Mouse (Mus musculus) urinary bladder, postnatal 36 days (tissue): Measurements from ENCODE around the gene Olfr1417.
"Not testable (repeated sequence)": the region's sequence is repeated elsewhere in the genome, so short reads cannot be mapped to it uniquely, and the experiment has no call there.

ENCODE experiments used
- DNase-seq, 2 experiments: peaks; one replicate each; pipeline ENCODE4 v3.0.0; 2022; ENCODE audit warnings: low spot score in 2 of 2, mixed read lengths in 1 of 2

Gene Olfr1417

DNA sequence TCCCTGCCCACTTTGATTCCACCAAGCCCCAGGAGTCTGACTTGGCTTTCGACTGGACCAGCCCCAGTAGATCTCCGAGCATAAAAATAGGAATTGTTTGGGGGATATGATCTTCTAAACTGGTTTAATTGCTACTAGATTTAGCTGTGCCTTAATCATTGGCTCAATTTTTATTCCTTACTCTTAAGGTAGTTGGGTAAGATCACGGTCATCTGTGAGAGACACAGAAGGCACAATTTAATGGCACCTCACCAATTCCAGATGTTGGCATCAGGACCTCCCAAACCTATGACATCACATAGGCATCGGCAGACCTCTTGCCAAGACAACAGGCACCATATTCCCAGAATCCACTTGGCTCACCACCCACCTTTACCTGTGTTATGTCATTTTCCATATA is at the start of gene Olfr1417:
TSS of gene Olfr1417 (minus strand) at position 101 of the 400 bp plus-strand sequence.
- DNase-seq = no peak

GRCm38 (mm10) chr19:11886265-11886664 is 47.2 kb upstream of the Olfr1417 start, which contains the start of gene Olfr1420:
Gene Olfr1420 (plus strand): TSS chr19:11886565.
- no peak for DNase-seq

DNA sequence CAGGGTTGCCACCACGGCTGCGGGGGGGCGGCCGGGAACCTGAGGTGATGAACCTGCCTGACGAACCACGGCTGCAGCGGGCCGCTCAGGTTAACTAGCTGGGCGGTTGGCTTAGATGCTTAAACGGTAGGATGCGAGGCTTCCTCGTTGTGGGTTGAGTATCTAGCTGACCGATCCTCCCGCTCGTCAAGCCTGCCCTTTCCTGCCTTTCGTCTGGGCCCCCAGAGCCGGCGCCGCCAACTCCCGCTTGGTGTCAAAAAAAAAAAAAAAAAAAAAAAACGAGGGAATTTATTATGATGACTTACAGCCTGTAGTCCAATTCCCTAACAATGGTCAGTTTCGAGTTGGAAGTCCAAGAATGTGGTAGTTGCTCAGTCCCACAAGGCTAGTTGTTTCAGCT is 39.4 kb upstream of the Olfr1417 start:
- not testable (repeated sequence) for DNase-seq

GRCm38 (mm10) chr19:11875006-11875405 is 36.0 kb upstream of the Olfr1417 start, which contains the start of gene Olfr1419:
Gene Olfr1419 (minus strand): TSS chr19:11875106.
- DNase-seq = no peak

GRCm38 (mm10) chr19:11867837-11868236 is 28.8 kb upstream of the Olfr1417 start:
- DNase-seq = no peak

DNA sequence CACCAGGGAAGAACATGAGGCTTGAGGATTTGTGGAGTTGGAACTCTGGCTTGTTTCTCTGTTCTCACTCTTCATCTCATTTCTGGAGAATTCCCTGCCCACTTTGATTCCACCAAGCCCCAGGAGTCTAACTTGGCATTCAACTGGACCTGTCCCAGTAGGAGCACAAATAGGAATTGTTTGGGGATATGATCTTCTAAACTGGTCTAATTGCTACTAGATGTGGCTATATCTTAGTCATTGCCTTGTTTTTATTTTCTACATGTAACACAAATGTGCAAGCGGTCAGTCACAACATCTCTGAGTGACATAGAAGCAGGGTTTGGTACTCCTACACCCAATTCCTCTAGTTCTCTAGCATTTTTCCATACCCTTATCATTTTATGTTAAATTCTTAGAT is 21.9 kb upstream of the Olfr1417 start, which contains the start of gene Olfr1418:
TSS of gene Olfr1418 (minus strand) at position 101 of the 400 bp plus-strand sequence.
- no peak for DNase-seq

- DNase-seq = no peak
These were observed 17.5 kb upstream of the Olfr1417 start for GRCm38 (mm10) chr19:11856506-11856905.

DNA sequence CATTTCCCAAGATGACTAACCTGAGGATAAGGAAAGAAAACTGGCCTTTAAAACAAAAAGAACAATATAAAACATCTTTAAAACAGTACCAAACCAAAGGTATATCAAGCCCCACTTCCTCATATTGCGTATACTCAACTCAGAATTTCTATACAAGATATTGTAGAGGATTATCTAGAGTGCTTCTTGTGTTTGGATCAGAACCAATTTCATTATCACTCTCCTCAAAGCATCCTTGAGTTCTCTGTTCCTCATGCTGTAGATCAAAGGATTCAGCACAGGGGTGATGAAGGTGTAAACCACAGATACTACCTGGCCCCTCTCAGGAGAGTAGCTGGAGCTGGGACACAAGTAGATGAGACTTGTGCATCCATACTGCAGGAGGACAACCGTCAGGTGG is 15.8 kb upstream of the Olfr1417 start:
- no peak for DNase-seq

- no peak for DNase-seq
These were observed 13.6 kb upstream of the Olfr1417 start for GRCm38 (mm10) chr19:11852652-11853051.

GRCm38 (mm10) chr19:11846333-11846732 is 7.3 kb upstream of the Olfr1417 start:
- DNase-seq = no peak

- no peak for DNase-seq
These were observed 15.5 kb downstream of the Olfr1417 start for GRCm38 (mm10) chr19:11823346-11824065.

DNA sequence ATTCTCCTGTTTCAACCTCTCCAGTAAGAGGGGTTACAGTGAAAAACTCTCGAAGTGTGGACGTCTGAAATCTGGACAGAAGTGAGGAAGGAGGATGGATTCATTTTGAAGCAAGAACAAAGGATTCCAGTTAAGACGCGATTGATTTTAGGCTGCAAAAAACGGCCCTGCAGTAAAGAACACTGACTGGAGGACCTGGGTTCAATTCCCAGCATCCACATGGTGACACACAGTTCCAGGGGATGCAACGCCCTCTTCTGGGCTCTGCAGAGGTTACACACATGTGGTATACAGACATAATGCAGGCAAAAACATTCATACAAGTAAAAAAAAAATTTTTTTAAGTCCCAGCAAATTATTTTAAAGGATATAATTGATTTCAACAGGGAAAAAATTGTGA is 18.8 kb downstream of the Olfr1417 start:
- DNase-seq = no peak

GRCm38 (mm10) chr19:11819800-11820199 is 19.2 kb downstream of the Olfr1417 start:
- DNase-seq = peak; percentile 65 to 74

GRCm38 (mm10) chr19:11819143-11819700 is 19.8 kb downstream of the Olfr1417 start, which contains the start of gene Stx3:
Gene Stx3 (minus strand): TSS chr19:11819403.
- no peak for DNase-seq

GRCm38 (mm10) chr19:11818199-11819142 is 20.5 kb downstream of the Olfr1417 start:
- DNase-seq = peak; percentile 60 to 71

DNA sequence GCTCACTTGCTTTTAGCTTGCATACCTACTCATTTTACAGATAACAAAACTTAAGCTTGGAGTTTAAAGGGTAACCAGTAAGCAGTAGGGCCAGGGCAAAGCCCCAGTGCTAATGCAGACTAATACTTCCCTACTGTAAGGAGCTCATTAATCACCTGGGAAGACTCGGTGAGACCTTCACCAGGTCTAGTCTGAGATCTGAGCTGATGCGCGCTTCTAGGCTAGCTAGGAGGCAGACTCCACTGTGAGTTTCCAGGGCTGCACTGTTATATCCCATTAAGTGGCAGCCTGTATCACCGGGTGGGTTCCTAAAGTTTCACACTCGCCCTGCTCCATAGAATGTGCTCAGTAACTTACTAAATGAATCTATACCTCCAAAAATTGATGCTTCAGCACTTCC is 21.4 kb downstream of the Olfr1417 start:
- no peak for DNase-seq

DNA sequence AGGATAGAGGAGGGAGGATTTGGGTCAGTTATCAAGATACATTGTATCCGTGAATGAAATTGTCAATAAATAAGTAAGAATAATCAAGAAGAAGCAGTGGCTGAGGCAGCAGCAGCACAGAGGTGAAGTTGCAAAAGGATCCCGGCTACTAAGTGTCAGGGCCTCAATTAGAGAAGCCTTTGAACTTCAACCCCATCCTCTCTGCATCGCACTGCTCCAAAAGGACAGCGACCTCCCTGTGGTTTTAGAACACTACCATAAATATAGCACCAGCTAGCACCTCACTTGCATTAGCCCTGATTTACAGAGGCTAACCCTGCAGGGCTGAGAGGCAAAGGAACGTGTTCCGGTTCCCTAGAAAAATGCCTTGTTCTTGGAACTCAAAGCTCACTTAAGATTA is 22.3 kb downstream of the Olfr1417 start:
- no peak for DNase-seq

GRCm38 (mm10) chr19:11814742-11815333 is 24.2 kb downstream of the Olfr1417 start:
- no peak for DNase-seq

- no peak for DNase-seq
These were observed 25.4 kb downstream of the Olfr1417 start for GRCm38 (mm10) chr19:11813649-11814048.

DNA sequence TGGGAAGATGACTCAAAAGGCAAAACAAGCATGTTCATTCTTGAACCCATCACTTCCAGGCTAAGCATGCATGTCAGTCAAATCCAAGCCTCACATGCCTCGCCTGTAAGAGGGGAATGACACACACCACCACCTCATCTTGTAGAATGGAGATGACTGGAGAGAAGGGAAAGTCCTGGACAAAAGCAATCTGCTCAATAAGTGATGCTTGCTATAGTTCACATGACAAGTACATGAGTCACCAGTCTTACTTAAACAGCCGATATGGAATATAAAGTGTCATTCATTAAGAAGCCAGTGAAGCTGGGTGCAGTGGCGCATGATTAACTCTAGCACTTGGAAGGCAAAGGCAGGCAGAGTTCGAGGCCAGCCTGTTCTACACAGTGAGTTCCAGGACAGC is 25.9 kb downstream of the Olfr1417 start:
- no peak for DNase-seq

DNA sequence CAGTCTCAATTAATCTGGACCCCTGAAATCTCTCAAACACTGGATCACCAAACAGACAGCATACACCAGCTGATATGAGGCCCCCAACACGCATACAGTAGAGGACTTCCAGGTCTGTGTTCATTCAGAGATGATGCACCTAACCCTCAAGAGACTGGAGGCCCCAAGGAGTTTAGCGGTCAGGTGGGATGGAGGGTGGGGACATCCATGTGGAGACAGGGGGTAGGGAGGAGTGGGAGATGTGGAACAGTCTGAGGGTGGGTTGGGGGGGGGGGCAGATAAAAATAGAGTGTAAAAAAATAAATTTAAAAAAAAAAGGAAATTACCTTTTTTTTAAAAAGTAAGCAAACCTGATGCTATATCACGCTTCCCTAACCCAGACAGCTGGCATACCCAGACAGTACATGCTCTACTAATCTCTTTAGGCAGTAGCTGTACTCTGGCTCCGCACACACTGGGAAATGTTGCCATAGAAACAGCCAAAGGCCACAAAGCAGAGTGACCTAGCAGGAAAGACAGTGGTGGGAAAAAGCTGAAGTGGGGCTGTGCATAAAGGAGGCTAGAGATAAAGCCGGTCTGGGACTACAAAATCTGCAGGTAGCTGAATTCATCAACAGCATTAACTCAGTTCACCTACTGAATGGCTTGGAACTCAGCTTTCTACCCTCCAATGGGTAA is 27.2 kb downstream of the Olfr1417 start:
- no peak for DNase-seq
